Mouse (Mus musculus) layer of hippocampus, adult 9-11 months (tissue): ENCODE measurements around the gene Rasa4.
"Not testable (repeated sequence)": the region's sequence is repeated elsewhere in the genome, so short reads cannot be mapped to it uniquely, and the experiment has no call there.

Experiments
- DNase-seq: peaks from one replicate; pipeline ENCODE4 v3.0.0; 2022

Gene Rasa4

GRCm38 (mm10) chr5:136115891-136116783 is 32.4 kb downstream of the Rasa4 start, which contains the start of gene Polr2j:
TSS of gene Polr2j (plus strand) at chr5:136116631.
- peak; percentile 95 for DNase-seq

GRCm38 (mm10) chr5:136116784-136117112 is 33.0 kb downstream of the Rasa4 start:
- DNase-seq: no peak

DNA sequence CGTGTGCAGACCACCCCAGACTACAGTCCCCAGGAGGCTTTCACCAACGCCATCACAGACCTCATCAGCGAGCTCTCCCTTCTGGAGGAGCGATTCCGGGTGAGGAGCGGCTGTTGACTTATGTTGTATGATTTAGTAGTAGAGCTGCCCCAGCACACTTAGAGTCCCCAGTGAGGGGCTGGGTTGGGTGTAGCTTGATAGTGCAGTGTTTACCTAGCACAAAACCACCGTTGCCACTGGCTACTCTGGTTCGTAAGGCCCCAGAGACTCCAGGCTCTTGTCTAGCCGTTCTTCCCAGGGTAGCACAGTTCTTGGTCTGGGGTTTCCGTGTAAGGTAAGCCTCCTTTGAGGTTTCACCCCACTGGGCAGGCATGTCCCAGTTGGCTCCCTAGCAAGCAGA is 38.4 kb downstream of the Rasa4 start:
- no peak for DNase-seq

DNA sequence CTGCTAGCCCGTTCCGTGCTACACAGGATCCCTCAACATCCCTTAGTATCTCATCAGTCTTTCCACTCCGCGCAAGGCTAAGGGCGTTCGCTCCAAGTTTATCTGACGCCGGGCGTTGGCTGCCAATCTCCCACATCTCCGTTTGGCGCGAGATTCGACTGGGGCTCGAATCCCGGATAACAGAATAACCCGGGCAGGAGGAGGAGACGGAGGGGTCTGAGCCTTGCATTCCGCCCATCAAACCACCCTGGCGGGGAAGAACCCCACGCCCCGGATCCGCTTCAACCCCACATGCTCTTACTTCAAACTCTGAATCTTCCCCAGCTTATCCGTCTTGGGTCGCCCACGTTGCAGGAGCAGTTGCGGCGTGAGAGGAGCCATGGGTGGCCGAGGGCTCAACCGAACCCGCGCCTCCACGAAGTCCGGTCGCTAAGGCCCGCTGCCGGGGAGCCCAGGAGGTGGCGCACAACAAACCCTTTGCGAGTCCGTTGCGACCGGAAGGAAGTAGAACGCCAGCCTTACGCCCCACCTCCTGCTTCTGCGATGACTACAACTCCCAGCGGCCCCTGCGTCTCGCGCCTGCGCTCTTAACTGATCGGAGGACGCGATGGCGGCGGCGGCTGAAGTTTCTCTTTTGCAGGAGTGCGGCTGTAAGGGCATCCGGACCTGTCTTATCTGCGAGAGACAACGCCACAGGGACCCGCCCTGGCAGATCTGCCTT is 52.0 kb downstream of the Rasa4 start, which contains the start of the genes Lrwd1 and Alkbh4:
TSS of gene Lrwd1 (minus strand) at position 504 of the 721 bp plus-strand sequence.
TSS of gene Alkbh4 (plus strand) at position 576 of the 721 bp plus-strand sequence.
- DNase-seq: peak; percentile 96

DNA sequence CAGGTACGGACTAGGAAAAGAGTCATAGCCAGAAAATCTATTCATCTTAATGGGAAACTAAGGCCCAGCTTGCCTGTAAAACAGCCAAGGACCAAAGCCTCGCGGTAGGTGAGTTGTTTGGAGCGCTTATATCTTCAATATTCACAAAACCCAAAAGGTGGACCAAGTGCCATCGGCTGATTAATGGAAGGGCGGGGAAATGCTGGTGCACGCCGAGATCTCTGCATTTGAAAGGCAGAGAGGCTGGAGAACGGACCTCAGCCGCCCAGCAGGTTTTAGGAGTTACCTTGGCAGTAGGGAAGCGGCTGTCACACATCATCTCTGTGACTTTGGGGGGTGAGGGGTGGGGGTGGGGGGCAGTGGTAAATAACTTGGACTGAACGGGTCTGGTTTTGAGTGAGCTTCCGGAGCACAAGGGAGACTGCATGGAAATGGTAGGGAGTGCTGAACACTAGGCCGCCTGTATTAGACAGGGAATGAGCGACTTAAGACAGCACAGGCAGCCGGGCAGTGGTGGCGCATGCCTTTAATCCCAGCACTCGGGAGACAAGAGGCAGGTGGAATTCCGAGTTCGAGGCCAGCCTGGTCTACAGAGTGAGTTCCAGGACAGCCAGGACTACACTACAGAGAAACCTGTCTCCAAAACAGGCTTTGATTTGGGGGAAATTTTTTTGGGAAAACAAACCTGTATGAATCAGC is 52.7 kb downstream of the Rasa4 start:
- DNase-seq: no peak

GRCm38 (mm10) chr5:136137658-136138274 is 54.0 kb downstream of the Rasa4 start:
- no peak for DNase-seq

- no peak for DNase-seq
Measured at GRCm38 (mm10) chr5:136139393-136139792, 55.7 kb downstream of the Rasa4 start.

- DNase-seq: peak; percentile 47
Measured at GRCm38 (mm10) chr5:136140057-136140482, 56.4 kb downstream of the Rasa4 start.

DNA sequence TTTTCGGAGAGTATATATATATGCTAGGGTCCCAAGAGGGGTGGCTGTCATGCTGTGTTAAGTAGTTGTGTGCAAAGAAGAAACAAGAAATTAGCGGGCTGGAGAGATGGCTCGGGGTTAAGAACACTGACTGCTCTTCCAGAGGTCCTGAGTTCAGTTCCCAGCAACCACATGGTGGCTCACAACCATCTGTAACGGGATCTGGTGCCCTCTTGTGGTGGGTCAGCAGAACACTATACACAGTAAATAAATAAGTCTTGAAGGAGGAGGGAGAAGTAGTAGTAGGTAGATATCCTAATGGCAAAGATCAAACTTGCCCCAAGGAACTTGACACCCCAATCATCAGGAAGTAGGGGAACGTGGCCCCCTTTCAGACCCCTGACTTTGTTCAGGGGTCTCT is 59.0 kb downstream of the Rasa4 start:
- DNase-seq: no peak

DNA sequence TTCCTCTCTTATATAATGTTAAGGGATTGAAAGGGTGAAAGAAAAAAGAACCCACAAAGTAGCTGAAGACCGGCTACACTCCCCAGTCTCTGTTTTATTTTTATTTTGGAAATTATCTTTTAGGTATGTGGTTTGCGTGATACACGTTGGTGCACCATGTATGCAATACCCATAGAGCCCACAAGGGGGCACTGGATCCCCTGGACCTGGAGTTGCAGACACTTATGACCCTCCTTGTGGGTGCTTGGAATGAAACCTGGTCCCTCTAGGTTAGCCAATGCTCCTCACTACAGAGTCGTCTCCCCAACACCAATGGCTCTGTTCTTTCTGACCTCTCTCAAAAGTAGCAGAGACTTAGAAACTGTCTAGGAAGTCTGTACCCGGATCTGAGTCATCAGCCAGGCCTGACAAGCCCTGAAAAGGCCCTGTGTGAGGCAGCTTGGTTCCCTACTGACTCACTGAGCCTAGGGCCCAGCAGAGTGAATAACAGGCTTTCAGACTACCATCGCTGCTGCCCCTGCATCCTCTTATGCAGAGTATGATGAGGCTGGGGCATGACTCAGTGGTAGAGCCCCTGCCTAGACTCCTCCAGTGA is 59.5 kb downstream of the Rasa4 start:
- DNase-seq: no peak

GRCm38 (mm10) chr5:136144606-136145430 is 61.1 kb downstream of the Rasa4 start:
- DNase-seq: no peak

- no peak for DNase-seq
Measured at GRCm38 (mm10) chr5:136146936-136147335, 63.2 kb downstream of the Rasa4 start.

DNA sequence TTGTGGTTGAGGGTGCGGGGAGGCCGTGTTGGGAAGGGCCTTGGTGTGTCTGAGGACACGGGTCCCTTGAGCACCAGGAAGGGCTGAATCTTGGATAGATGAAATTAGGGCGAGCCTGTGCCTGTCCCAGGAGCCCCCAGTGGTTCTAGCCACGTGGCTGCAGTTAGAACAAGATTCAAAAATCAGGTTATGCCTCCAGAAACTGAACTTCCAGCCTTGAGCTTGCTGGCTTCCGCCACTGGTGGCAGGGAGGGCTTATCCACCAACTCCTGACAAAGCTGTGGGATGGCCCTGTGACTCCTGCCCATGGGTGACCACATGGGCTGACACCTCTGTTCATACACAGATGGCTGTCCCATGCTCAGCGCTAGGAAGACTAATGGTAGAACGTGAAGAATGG is 64.0 kb downstream of the Rasa4 start:
- DNase-seq: no peak

DNA sequence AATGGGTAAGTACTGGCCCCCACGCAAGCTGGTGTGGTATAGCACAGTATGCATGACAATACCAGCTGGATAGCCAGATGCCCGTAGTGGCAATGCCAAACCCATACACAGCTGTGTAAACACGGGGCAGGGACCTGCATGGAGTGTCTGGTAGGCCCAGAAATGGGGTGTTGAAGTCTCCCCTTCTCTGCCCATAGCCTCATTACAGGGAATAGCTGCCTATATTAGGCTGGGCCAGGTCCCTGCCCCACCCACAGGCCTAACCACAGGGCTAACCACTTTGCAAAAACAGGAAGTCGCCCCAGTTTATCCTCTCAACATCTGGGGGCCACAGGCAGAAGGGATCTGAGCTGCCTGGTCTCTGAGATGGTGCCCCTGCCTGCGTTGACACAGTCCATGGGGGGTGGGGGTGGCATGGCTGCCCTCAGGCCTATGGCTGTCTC is 65.4 kb downstream of the Rasa4 start:
- not testable (repeated sequence) for DNase-seq

GRCm38 (mm10) chr5:136152365-136152764 is 68.6 kb downstream of the Rasa4 start:
- DNase-seq: no peak

DNA sequence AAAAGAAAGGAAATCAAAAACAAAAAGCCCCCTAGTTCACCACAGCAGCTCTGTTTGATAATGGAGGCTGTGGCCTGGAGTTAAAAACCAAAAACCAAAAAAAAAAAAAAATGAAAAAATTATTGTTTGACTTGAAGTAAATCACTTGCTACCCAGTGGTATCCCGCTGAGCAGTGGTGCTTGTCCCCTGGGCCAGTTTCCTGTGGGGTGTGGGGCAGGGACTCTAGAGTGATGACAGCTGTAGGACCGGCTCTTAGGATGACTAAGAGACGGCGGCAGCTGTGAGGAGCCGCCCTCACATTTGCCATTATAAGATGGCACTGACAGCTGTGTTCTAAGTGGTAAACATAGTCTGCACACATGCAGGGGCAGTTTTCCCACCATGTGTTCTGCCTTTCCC is 71.7 kb downstream of the Rasa4 start:
- no peak for DNase-seq

- not testable (repeated sequence) for DNase-seq
Measured at GRCm38 (mm10) chr5:136160084-136160483, 76.4 kb downstream of the Rasa4 start.
